Mouse (Mus musculus): ENCODE results near the gene Plcb1. TPM values are rescaled to one million over a fixed set of nuclear protein-coding genes. Genes with fewer than 3 reads are reported as not detected.

The Plcb1 gene
- polyA plus RNA-seq, 1 experiment from 2014 or later = 21.5 TPM

- H3K9ac ChIP-seq = no peak overlapping the region
- no peaks in the 10 kb centered on the region for H3K27me3 ChIP-seq (ENCODE audit: insufficient read depth, low read length)
- no peak overlapping the region for H3K4me2 ChIP-seq
- no peak for ATAC-seq (ENCODE audit: insufficient read depth)
- no peaks in the 10 kb centered on the region for H3K9me3 ChIP-seq (ENCODE audit: low read depth, low read length)
- H3K4me3 ChIP-seq (ENCODE audit: low read depth, low read length) = no peak overlapping the region
- no peaks in the 10 kb centered on the region for H3K4me1 ChIP-seq (ENCODE audit: insufficient read depth)
- 85% methylated on average over 3 of the region's 3 CpGs for WGBS
- H3K27ac ChIP-seq (ENCODE audit: low read depth) = no peak overlapping the region
- DNase-seq = no peak
- H3K36me3 ChIP-seq (ENCODE audit: insufficient read depth) = no peaks in the 10 kb centered on the region
- TF ChIP-seq CTCF (IDR thresholded peaks at IDR 0.05; ENCODE audit: low read depth) = no peak
Measured at GRCm38 (mm10) chr2:134913542-134913941, 127.7 kb downstream of the Plcb1 start.

- Histone ChIP-seq H3K36me3 (ENCODE audit: insufficient read depth) (no peaks in the 10 kb centered on the region), H3K27me3 (ENCODE audit: insufficient read depth, low read length) (no peaks in the 10 kb centered on the region), H3K4me3 (ENCODE audit: low read depth, low read length) (no peak overlapping the region), H3K9ac (no peak overlapping the region), H3K9me3 (ENCODE audit: low read depth, low read length) (no peaks in the 10 kb centered on the region), H3K4me2 (no peak overlapping the region), H3K4me1 (ENCODE audit: insufficient read depth) (no peaks in the 10 kb centered on the region), H3K27ac (ENCODE audit: low read depth) (no peak overlapping the region)
- 83% methylated on average over 2 of the region's 2 CpGs for WGBS
- DNase-seq = no peak
- ATAC-seq (ENCODE audit: insufficient read depth) = no peak
- TF ChIP-seq CTCF (IDR thresholded peaks at IDR 0.05; ENCODE audit: low read depth) = no peak
Measured at GRCm38 (mm10) chr2:134914091-134914550, 128.3 kb downstream of the Plcb1 start.

GRCm38 (mm10) chr2:134915035-134915434 is 129.2 kb downstream of the Plcb1 start:
- TF ChIP-seq CTCF (IDR thresholded peaks at IDR 0.05; ENCODE audit: low read depth) = no peak
- no peak overlapping the region for H3K27ac ChIP-seq (ENCODE audit: low read depth)
- DNase-seq = no peak
- WGBS = 60% methylated on average over 3 of the region's 3 CpGs
- no peaks in the 10 kb centered on the region for H3K36me3 ChIP-seq (ENCODE audit: insufficient read depth)
- no peaks in the 10 kb centered on the region for H3K27me3 ChIP-seq (ENCODE audit: insufficient read depth, low read length)
- H3K9ac ChIP-seq = no peak overlapping the region
- no peak for ATAC-seq (ENCODE audit: insufficient read depth)
- no peaks in the 10 kb centered on the region for H3K4me1 ChIP-seq (ENCODE audit: insufficient read depth)
- H3K4me3 ChIP-seq (ENCODE audit: low read depth, low read length) = no peak overlapping the region
- H3K9me3 ChIP-seq (ENCODE audit: low read depth, low read length) = no peaks in the 10 kb centered on the region
- H3K4me2 ChIP-seq = no peak overlapping the region

GRCm38 (mm10) chr2:134920611-134921280 is 134.9 kb downstream of the Plcb1 start:
- DNase-seq = no peak
- H3K27ac ChIP-seq (ENCODE audit: low read depth) = no peak overlapping the region
- H3K36me3 ChIP-seq (ENCODE audit: insufficient read depth) = no peaks in the 10 kb centered on the region
- no peaks in the 10 kb centered on the region for H3K27me3 ChIP-seq (ENCODE audit: insufficient read depth, low read length)
- no peak for TF ChIP-seq CTCF (IDR thresholded peaks at IDR 0.05; ENCODE audit: low read depth)
- no peak for ATAC-seq (ENCODE audit: insufficient read depth)
- H3K9ac ChIP-seq = no peak overlapping the region
- no peaks in the 10 kb centered on the region for H3K4me1 ChIP-seq (ENCODE audit: insufficient read depth)
- no peak overlapping the region for H3K4me2 ChIP-seq
- no peaks in the 10 kb centered on the region for H3K9me3 ChIP-seq (ENCODE audit: low read depth, low read length)
- 78% methylated on average over 9 of the region's 9 CpGs for WGBS
- no peak overlapping the region for H3K4me3 ChIP-seq (ENCODE audit: low read depth, low read length)

GRCm38 (mm10) chr2:134922636-134923375 is 136.9 kb downstream of the Plcb1 start:
- Histone ChIP-seq H3K36me3 (ENCODE audit: insufficient read depth) (no peaks in the 10 kb centered on the region), H3K27ac (ENCODE audit: low read depth) (no peak overlapping the region), H3K4me3 (ENCODE audit: low read depth, low read length) (no peak overlapping the region), H3K9ac (no peak overlapping the region), H3K9me3 (ENCODE audit: low read depth, low read length) (no peaks in the 10 kb centered on the region), H3K4me2 (no peak overlapping the region), H3K27me3 (ENCODE audit: insufficient read depth, low read length) (no peaks in the 10 kb centered on the region), H3K4me1 (ENCODE audit: insufficient read depth) (no peaks in the 10 kb centered on the region)
- TF ChIP-seq CTCF (IDR thresholded peaks at IDR 0.05; ENCODE audit: low read depth) = no peak
- DNase-seq (no peak), ATAC-seq (ENCODE audit: insufficient read depth) (no peak)
- 86% methylated on average over 10 of the region's 10 CpGs for WGBS

DNA sequence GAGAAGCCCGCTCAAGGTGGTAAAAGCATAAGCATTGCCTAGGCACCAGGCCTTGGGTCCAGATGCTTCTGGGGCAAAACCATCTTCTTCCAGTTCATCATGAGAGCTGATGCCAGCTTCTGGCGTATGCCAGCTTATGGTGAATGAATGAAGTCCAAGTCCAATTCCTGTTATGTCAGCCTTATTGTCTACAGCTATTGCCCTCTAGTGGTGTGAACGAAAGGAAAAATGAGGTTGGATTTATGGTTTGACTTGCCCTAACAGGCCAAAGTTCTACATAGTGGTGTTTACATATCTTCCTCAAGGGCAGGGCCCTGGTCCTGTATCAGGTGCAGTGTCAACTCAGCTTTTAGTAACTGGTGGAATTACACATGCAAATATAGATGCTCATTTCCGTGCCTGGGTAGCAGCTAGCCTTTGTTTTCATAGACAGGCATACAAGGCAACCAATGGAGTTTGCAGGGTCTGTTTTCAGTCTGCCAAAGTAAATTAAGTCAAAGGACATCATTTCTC is 138.3 kb downstream of the Plcb1 start:
- Histone ChIP-seq H3K27me3 (ENCODE audit: insufficient read depth, low read length) (no peaks in the 10 kb centered on the region), H3K4me1 (ENCODE audit: insufficient read depth) (no peaks in the 10 kb centered on the region), H3K27ac (ENCODE audit: low read depth) (no peak overlapping the region), H3K36me3 (ENCODE audit: insufficient read depth) (no peaks in the 10 kb centered on the region), H3K9ac (no peak overlapping the region), H3K4me2 (no peak overlapping the region), H3K4me3 (ENCODE audit: low read depth, low read length) (no peak overlapping the region), H3K9me3 (ENCODE audit: low read depth, low read length) (no peaks in the 10 kb centered on the region)
- WGBS = 86% methylated on average over 4 of the region's 4 CpGs
- ATAC-seq (ENCODE audit: insufficient read depth) = no peak
- TF ChIP-seq CTCF (IDR thresholded peaks at IDR 0.05; ENCODE audit: low read depth) = no peak
- no peak for DNase-seq

DNA sequence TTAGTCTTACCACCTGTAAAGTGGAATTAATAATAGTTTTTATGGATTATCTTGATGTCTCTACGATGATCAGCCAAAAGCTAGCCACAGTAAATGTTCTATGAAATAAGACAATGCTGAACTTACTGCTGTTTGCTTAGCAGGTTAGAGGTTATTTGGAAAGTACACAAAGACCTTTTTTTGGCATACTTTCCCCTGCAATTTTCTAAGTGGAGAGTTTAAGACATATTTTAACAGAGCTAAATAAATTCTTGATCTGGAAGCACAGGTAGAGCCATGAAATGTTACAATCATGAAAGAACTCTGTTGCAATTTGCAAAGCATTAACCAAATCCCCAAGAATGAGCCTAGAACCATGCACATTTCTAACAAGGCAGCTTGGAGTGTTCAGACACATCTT is 140.4 kb downstream of the Plcb1 start:
- DNase-seq (no peak), ATAC-seq (ENCODE audit: insufficient read depth) (no peak)
- TF ChIP-seq CTCF (IDR thresholded peaks at IDR 0.05; ENCODE audit: low read depth) = no peak
- Histone ChIP-seq H3K27me3 (ENCODE audit: insufficient read depth, low read length) (no peaks in the 10 kb centered on the region), H3K9ac (no peak overlapping the region), H3K36me3 (ENCODE audit: insufficient read depth) (no peaks in the 10 kb centered on the region), H3K27ac (ENCODE audit: low read depth) (no peak overlapping the region), H3K9me3 (ENCODE audit: low read depth, low read length) (no peaks in the 10 kb centered on the region), H3K4me2 (no peak overlapping the region), H3K4me1 (ENCODE audit: insufficient read depth) (0 out of 2 replicates have a peak, but pooled peaks cover 4% of the 10 kb centered on the region), H3K4me3 (ENCODE audit: low read depth, low read length) (no peak overlapping the region)
- WGBS = 56% methylated on average over 1 of the region's 1 CpGs

All from lung, embryonic 14.5 days (tissue).